Mouse (Mus musculus): ENCODE data around the gene March1.

- TF ChIP-seq CTCF (conservative IDR thresholded peaks at IDR 0.05; ENCODE audit: low read length) (no peak), POU5F1 (IDR thresholded peaks at IDR 0.05; ENCODE audit: borderline replicate concordance, low read length) (no peak), NANOG (IDR thresholded peaks at IDR 0.05; ENCODE audit: borderline replicate concordance, low read length) (no peak)
Measured at GRCm38 (mm10) chr8:66181265-66181664, 563.6 kb downstream of the March1 start.

All from E14TG2a.4 (cell line).